Mouse (Mus musculus): Measurements from ENCODE around the gene Map2k3.

DNA sequence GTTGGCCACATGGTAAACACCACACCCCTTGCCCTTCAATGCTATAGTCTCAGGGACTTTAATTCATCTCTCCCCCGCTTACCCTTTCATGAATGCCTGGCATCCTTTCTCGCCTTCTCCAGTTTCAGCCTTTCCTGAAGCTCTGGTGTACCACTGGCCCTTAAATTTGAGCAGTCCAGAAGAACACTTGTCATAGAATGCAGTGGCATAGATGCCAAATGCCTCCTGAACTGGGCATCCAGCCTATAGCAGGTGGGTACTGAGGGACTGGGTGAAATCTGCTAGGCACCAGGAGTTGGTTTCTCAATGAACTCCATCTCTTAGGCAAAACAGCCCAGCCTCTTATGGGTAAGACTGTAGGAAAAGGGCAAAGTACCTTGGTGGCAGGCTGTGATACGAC lies 58.6 kb downstream of the Map2k3 start:
- TF ChIP-seq TAL1 (IDR thresholded peaks at IDR 0.05; ENCODE audit: low read length) (no peak), GATA1 (IDR thresholded peaks at IDR 0.05; ENCODE audit: low read length) (no peak)

All from erythroblast, embryonic 14.5 days (primary cell).